Mouse (Mus musculus): ENCODE results near the gene Chil1. TPM values are rescaled to one million over a fixed set of nuclear protein-coding genes. Genes with fewer than 3 reads are reported as not detected.

Chil1 gene
- total RNA-seq, 1 experiment from 2014 or later = 0.48 TPM

Other genes with a start within 250 kb of the Chil1 start
- not detected in 3 replicates for gene Fmod, start 144.9 kb upstream of the Chil1 start, total RNA-seq (2017)
- gene Btg2, start 103.1 kb upstream of the Chil1 start, total RNA-seq (2017) = 390 to 783 TPM (median 430 TPM) in 3 replicates
- gene Chit1, start 70.9 kb upstream of the Chil1 start, total RNA-seq (2017) = 0.67 to 1.4 TPM (median 0.85 TPM) in 3 replicates
- not detected in 3 replicates for gene Mybph, start 11.3 kb downstream of the Chil1 start, total RNA-seq (2017)
- not detected in 3 replicates for gene Adora1, start 53.3 kb downstream of the Chil1 start, total RNA-seq (2017)
- gene Myog, start 107.8 kb downstream of the Chil1 start, total RNA-seq (2017) = not detected in 3 replicates
- gene Ppfia4, start 150.8 kb downstream of the Chil1 start, total RNA-seq (2017) = 20.4 to 28.3 TPM (median 20.4 TPM) in 3 replicates
- gene Tmem183a, start 179.8 kb downstream of the Chil1 start, total RNA-seq (2017) = 65.8 to 73.9 TPM (median 67.8 TPM) in 3 replicates
- not detected in 3 replicates for gene 4933406M09Rik, start 203.8 kb downstream of the Chil1 start, total RNA-seq (2017)
- 56.4 to 76.4 TPM (median 62.0 TPM) in 3 replicates for gene Cyb5r1, start 223.4 kb downstream of the Chil1 start, total RNA-seq (2017)
- 133 to 190 TPM (median 182 TPM) in 3 replicates for gene Adipor1, start 233.2 kb downstream of the Chil1 start, total RNA-seq (2017)